Mouse (Mus musculus): ENCODE measurements around the gene Mpz. TPM values are rescaled to one million over a fixed set of nuclear protein-coding genes. Genes with fewer than 3 reads are reported as not detected.
"Not testable (repeated sequence)": the region's sequence is repeated elsewhere in the genome, so short reads cannot be mapped to it uniquely, and the experiment has no call there.

Gene Mpz
- total RNA-seq, 2 experiments from 2014 or later: not detected

DNA sequence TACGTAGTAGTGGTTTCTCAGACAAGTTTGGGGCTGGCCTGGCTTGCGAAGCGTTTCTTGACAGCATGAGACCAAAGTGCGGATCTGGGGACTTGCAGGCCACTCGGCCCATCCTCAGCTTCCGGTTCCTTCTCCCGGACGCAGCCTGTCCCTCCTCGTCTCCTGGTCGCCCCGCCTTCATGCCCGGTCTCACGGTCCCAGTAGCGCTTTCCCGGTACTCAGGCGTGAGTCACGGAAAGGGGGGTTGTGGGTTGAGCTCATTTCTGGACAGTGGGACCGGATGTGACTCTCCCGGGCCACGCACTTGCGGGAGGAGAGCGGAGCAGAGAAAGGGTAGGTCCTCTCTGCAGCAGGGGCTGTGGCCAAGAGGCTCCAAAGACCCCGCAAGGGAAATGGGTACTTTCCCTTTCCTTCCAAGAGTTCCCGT, 36.6 kb upstream of the Mpz start, which contains the start of gene Cfap126:
Cfap126 (plus strand) TSS at position 46 of the 427 bp plus-strand sequence.
- DNase-seq (ENCODE audit: low spot score in 2 of 2): peak; percentile 22 to 52

DNA sequence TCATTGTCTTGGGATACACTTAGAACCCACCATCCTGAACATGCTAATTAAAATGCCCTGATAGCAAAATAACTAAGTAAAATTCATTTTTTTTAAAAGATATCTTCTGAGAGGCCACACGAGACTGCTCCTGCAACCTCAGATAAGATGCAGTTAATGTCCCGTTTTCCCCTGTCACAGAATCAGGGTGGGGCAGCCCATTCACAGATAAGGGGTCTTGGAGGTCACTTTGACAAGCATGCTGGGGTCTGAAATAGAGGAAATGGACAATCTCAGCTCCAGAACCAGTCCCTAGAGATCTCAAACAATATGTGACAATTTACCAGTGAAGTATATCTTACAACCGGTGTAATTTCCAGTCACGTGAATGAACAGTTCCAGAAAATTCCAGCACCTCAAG, 34.2 kb upstream of the Mpz start:
- no peak for DNase-seq (ENCODE audit: low spot score in 2 of 2)
- TF ChIP-seq CTCF (conservative IDR thresholded peaks at IDR 0.05): no peak
- H3K27ac ChIP-seq: no peak overlapping the region

More for the DNA sequence above, 36.6 kb upstream of the Mpz start, which contains the start of gene Cfap126:
- Histone ChIP-seq H3K4me3 (peak within 1 kb of the TSS; percentile 67), H3K27ac (peak within 1 kb of the TSS; percentile 74)
- no peak for TF ChIP-seq CTCF (conservative IDR thresholded peaks at IDR 0.05)

DNA sequence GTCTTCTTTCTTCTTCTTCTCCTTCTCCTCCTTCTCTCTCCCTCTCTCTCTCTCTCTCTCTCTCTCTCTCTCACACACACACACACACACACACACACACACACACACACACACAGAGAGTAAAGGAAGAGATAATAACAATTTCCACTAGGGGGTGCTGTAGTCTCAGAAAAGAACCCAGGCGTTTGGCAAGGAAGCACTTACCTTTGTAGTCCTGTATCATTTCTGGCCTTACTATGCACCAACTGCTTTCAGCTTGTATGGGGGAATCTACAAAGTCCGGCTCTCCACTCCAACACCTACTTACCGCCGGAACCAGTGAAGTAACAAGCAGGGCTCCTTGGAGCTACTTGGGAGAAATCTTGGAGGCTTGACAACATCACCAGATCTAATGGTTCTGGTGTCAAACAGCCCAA, 32.2 kb upstream of the Mpz start:
- peak; percentile 69 for TF ChIP-seq CTCF (conservative IDR thresholded peaks at IDR 0.05)
- Histone ChIP-seq H3K4me3 (no peak overlapping the region), H3K27ac (no peak overlapping the region)
- peak; percentile 68 to 71 for DNase-seq (ENCODE audit: low spot score in 2 of 2)

More for the DNA sequence above, 34.2 kb upstream of the Mpz start:
- H3K4me3 ChIP-seq: no peak overlapping the region

DNA sequence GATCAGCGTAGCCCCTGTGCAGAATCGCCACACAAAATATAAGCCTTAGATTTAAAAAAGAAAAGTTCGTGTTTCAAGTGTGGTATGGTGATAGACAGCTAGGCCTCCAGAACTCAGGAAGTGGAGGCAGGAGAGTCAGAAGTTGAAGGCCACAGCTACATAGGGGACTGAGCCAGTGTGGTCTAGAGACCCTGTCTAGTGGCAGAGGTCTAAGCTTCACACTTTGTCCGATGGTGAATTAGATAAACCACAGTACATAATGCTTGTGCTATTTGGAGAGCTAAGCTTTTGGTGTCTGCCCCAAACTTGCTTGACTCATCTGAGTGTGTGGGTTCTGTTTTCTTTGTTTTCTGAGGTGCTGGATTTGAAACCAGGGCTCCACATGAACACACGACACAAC, 31.5 kb upstream of the Mpz start:
- Histone ChIP-seq H3K4me3 (no peak overlapping the region), H3K27ac (no peak overlapping the region)
- no peak for DNase-seq (ENCODE audit: low spot score in 2 of 2)
- no peak for TF ChIP-seq CTCF (conservative IDR thresholded peaks at IDR 0.05)

DNA sequence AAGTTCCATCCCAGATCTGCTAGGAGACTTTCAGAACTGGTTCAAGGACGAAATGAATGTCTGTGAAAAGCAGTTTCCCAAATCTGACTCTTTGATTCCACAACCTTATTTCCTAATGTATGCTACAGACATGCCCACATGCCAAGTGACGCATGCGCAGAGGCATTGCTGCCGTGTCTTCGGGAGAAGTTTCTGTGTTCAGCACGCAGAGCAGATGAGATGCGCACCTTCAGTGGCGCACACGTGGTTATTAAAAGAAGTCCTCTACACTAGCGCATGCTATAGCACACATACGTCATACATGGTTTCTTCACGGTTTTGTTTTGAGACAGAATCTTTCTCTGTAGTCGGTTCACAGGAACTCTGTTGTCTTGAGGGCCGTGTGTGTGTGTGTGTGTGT, 31.1 kb upstream of the Mpz start:
- H3K27ac ChIP-seq: no peak overlapping the region
- no peak for DNase-seq (ENCODE audit: low spot score in 2 of 2)
- no peak overlapping the region for H3K4me3 ChIP-seq
- no peak for TF ChIP-seq CTCF (conservative IDR thresholded peaks at IDR 0.05)

DNA sequence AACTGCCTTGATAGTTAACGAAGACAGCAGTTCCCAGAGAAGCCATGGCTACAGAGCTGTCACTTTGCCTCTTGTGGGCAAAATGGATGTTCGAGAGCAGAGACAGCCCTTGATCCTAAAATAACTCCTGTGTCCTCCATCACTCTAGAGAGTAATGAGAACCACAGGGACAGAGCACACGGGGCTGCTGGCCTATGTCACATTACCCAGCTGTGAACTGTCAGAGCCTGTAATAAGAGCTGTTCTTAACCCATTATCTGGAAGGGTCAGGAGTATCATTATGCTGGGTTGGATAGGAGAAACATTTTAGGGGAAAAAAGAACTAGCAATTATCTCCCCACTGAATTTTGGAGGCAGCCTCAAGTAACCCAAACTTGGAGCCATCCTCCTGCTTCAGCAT, 29.6 kb upstream of the Mpz start:
- Histone ChIP-seq H3K4me3 (no peak overlapping the region), H3K27ac (no peak overlapping the region)
- DNase-seq (ENCODE audit: low spot score in 2 of 2): no peak
- no peak for TF ChIP-seq CTCF (conservative IDR thresholded peaks at IDR 0.05)

DNA sequence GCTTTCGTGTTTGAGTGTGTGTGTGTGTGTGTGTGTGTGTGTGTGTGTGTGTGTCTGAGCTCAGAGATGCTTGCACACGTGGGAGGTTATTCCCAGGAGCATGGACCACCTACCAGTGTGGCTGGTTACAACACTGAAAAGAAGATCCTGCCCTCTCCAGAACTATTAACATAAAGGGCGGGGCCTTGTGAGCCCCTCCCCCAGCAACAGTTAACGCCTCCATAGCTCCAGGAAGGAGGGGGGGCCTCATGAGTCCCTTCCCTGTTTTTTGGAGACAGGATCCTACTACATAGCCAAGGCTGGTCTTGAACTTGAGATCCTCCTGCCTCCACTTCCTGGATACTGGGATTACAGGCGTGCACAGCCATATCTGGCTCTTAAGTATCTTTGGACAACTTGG, 28.7 kb upstream of the Mpz start:
- TF ChIP-seq CTCF (conservative IDR thresholded peaks at IDR 0.05): no peak
- no peak overlapping the region for H3K27ac ChIP-seq
- no peak overlapping the region for H3K4me3 ChIP-seq
- no peak for DNase-seq (ENCODE audit: low spot score in 2 of 2)

DNA sequence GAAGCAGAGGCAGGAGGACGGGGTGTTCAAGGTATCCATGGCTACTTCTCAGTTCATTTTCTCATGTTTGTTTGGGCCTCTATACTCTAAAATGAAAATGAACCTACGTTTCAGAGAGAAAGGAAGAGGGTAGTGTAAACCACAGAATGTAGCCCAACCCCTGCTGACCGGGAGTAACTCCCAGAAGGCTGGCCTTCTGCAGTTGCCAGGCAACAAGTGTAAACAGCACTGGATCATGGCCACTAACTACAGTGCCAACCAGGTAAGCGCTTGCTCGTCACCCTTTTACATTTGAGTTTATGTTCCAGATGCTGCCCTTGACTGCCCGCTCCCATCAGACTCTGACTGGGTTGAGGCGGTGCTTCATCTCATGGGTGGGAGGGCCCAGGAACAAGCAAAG, 27.6 kb upstream of the Mpz start:
- no peak for DNase-seq (ENCODE audit: low spot score in 2 of 2)
- no peak overlapping the region for H3K4me3 ChIP-seq
- no peak for TF ChIP-seq CTCF (conservative IDR thresholded peaks at IDR 0.05)
- no peak overlapping the region for H3K27ac ChIP-seq

DNA sequence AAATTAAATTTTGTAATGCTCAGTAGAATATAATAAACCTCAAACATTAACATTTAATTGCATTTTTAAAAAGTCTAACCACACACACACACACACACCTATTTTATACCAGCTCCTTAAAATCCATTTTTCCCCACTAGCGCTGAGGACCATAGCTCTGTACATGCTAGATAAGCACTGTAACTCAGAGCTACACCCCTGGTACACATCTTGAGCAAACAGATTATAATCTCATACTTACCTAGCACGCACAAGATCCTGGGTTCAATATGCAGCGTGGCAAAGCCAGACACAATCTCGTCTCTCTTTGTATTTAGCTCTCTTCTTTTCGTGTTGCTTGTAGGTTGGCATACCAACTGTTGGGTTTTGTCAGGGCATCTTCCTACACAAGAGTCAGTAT, 26.1 kb upstream of the Mpz start:
- no peak for TF ChIP-seq CTCF (conservative IDR thresholded peaks at IDR 0.05)
- Histone ChIP-seq H3K27ac (no peak overlapping the region), H3K4me3 (no peak overlapping the region)
- no peak for DNase-seq (ENCODE audit: low spot score in 2 of 2)

DNA sequence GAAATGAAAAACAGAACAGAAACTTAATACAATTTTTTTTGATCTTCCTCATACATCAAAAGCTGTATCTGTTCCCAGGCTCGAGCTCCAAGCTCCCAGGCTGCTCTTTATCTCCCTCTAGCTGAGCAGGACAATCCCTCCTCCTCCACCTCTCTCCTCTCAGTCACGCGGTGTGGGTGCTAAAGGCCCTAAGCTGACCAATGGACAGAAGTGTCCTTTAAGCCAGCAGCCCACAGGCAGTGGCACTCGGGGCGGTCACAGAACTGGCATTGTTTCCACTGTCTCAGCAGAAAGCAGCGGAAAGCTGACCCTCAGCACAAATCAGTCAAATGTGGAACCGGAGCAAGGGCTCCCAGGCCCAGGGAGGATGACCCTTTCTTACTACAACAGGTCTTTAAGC, 21.3 kb upstream of the Mpz start:
- Histone ChIP-seq H3K4me3 (no peak overlapping the region), H3K27ac (peak overlapping the region; percentile 62)
- TF ChIP-seq CTCF (conservative IDR thresholded peaks at IDR 0.05): peak; percentile 64
- DNase-seq (ENCODE audit: low spot score in 2 of 2): peak; percentile 39 to 49

DNA sequence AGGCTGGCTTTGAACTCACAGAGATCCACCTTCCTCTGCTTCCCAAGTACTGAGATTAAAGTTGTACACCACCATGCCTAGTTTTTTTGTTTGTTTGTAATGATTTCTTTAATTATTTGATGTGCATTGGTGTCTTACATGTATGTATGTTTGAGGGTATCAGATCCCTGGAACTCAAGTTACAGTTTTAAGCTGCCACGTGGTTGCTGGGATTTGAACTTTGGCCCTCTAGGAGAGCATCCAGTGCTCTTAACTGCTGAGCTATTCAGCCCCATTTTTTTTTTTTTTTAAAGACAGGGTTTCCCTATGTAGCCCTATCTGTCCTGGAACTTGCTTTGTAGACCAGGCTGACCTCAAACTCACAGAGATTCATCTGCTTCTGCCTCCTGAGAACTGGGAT, 19.5 kb upstream of the Mpz start:
- no peak overlapping the region for H3K4me3 ChIP-seq
- DNase-seq (ENCODE audit: low spot score in 2 of 2): no peak
- H3K27ac ChIP-seq: no peak overlapping the region
- TF ChIP-seq CTCF (conservative IDR thresholded peaks at IDR 0.05): no peak

DNA sequence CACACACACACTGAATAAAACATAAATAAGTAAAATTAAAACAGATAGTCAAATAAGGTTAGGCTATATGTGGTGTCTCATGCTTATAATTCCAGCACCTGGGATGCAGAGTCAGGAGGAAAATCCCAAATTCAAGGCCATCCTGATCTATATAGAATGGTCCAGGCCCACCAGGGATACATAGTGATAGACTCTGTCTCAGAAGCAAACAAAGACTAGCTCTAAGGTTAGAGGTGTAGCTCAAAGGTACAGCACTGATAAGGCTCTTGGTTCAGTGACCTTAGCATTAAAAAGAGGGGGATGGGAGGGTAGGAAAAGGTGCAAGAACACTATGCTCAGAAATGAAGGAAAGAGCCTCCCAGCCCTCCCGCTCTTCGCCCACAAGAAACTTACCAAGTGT, 14.9 kb upstream of the Mpz start:
- no peak for DNase-seq (ENCODE audit: low spot score in 2 of 2)
- no peak overlapping the region for H3K4me3 ChIP-seq
- no peak for TF ChIP-seq CTCF (conservative IDR thresholded peaks at IDR 0.05)
- H3K27ac ChIP-seq: no peak overlapping the region

DNA sequence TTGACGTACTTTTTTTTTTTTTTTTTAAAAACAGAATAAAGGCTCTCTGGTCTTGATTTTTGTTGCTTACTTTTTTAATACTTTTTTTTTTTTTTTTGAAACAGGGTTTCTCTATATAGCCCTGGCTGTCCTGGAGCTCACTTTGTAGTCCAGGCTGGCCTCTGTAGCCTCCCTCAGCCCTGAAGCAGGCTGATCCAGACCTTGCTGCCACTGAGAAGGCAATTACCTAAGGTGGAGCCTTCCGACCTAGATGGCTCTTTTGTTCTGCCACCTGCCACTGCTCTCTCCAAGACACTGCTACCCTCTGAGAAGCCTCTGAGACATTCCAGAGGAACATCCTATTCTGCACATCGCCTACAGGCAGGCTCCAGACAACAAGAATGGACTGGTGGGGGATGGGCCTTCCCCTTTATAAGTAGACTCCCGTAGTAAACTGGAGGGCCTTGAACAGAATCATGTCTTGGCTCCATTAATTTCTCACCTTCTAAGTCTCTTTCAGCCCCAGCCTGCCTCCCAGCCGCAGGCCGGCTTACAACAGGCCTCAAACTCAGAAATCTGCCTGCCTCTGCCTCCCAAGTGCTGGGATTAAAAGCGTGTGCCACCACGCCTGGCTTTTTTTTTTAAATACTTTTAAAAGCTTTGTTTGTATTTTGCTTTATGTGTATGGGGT, 12.9 kb upstream of the Mpz start:
- H3K27ac ChIP-seq; H3K4me3 ChIP-seq; DNase-seq (ENCODE audit: low spot score in 2 of 2): not testable (repeated sequence)

DNA sequence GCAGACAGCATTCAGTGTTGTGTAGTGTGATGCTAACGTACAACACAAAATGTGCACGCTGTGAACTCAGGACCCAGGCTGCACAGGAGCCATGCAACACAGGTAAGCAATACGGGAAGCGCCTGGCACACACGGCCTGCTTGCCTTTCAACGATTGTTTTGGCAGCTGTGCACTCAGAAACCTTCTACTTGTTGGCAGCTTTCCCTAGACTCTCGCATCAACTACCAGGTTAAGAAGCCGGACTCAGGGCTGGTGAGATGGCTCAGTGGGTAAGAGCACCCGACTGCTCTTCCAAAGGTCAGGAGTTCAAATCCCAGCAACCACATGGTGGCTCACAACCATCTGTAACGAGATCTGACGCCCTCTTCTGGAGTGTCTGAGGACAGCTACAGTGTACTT, 7.5 kb upstream of the Mpz start:
- H3K27ac ChIP-seq; H3K4me3 ChIP-seq; DNase-seq (ENCODE audit: low spot score in 2 of 2): not testable (repeated sequence)
